Mouse (Mus musculus): ENCODE measurements around the gene Ppat.

GRCm38 (mm10) chr5:76947758-76948157, 3.6 kb downstream of the Ppat start:
- TF ChIP-seq MYOD1 (IDR thresholded peaks at IDR 0.05; ENCODE audit: control insufficient read depth in 1 of 3, insufficient read length in 2 of 3, low read depth in 2 of 3) (no peak), E2F4 (IDR thresholded peaks at IDR 0.05; ENCODE audit: insufficient read depth) (no peak), MAX (IDR thresholded peaks at IDR 0.05; ENCODE audit: low read depth) (no peak), USF1 (IDR thresholded peaks at IDR 0.05; ENCODE audit: low read depth) (no peak), POLR2A (IDR thresholded peaks at IDR 0.05; ENCODE audit: insufficient read length, low read depth) (no peak), POLR2AphosphoS2 (IDR thresholded peaks at IDR 0.05; ENCODE audit: insufficient read length, low read depth) (no peak), TCF12 (IDR thresholded peaks at IDR 0.05; ENCODE audit: insufficient read depth, poor library complexity, severe bottlenecking) (no peak), TCF3 (IDR thresholded peaks at IDR 0.05; ENCODE audit: insufficient read length, low read depth) (no peak)
